Mouse (Mus musculus): ENCODE measurements around the gene Stk24. TPM values are rescaled to one million over a fixed set of nuclear protein-coding genes. Genes with fewer than 3 reads are reported as not detected.
A peak's percentile ranks its signal among the peaks of the same experiment; 100 is the strongest.

Gene Stk24
- polyA plus RNA-seq, 1 experiment from 2014 or later: 27.3 TPM

DNA sequence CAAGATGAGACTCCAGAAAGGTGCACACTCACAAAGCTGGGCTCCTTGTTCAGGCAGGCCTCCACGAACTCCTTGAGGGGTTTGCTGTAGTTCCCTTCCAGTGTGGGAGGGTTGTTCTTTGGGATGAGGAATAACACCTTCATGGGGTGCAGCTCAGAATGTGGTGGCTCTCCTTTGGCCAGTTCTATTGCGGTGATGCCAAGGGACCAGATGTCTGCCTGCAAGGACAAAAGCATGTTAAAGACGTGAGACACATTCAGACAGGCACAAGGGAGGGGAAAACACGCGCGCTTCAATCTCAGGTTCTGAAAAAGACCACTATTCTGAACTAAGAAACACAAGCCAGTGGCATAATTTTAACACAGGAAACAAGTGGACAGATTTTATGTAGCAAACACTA lies 82.7 kb downstream of the Stk24 start:
- H3K9ac ChIP-seq (ENCODE audit: low read depth, low read length): no peak overlapping the region
- H3K4me1 ChIP-seq (ENCODE audit: control insufficient read depth, insufficient read depth, low read length): peaks cover 20% of the 10 kb centered on the region
- no peak overlapping the region for H3K4me3 ChIP-seq (ENCODE audit: low read length)
- peaks cover 25% of the 10 kb centered on the region for H3K36me3 ChIP-seq (ENCODE audit: control insufficient read depth, insufficient read depth, low read length)
- no peak overlapping the region for H3K4me2 ChIP-seq (ENCODE audit: low read depth, low read length)
- no peak for ATAC-seq
- 91% methylated on average over 6 of the region's 6 CpGs for WGBS
- no peak overlapping the region for H3K27ac ChIP-seq (ENCODE audit: low read length)
- H3K27me3 ChIP-seq (replicated peaks; ENCODE audit: control insufficient read depth, insufficient read depth, low read length): no peaks in the 10 kb centered on the region
- no peaks in the 10 kb centered on the region for H3K9me3 ChIP-seq (ENCODE audit: control insufficient read depth, low read length)

DNA sequence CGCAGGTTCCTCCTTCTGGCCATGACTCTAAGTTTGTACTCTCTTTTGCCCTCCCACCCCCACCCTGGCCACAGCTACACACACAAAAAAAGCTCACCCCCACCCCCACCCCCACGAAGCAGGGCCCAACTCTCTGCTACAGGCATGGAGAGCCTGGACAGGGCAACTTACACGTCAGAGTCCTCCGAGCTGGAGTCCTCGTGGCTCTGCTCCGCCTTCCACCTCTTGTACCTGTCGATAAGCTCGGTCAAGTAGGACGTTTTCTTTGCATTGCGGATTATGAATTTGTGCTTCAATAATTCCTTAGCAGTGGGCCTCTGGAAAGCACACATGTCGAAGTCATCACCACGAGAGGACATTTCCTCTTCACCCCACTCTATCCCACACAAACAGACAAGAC lies 85.3 kb downstream of the Stk24 start:
- 89% methylated on average over 12 of the region's 12 CpGs for WGBS
- H3K27ac ChIP-seq (ENCODE audit: low read length): no peak overlapping the region
- no peak for ATAC-seq
- H3K4me1 ChIP-seq (ENCODE audit: control insufficient read depth, insufficient read depth, low read length): peaks cover 12% of the 10 kb centered on the region
- H3K27me3 ChIP-seq (replicated peaks; ENCODE audit: control insufficient read depth, insufficient read depth, low read length): no peaks in the 10 kb centered on the region
- H3K9ac ChIP-seq (ENCODE audit: low read depth, low read length): no peak overlapping the region
- H3K36me3 ChIP-seq (ENCODE audit: control insufficient read depth, insufficient read depth, low read length): peaks cover 30% of the 10 kb centered on the region
- H3K9me3 ChIP-seq (ENCODE audit: control insufficient read depth, low read length): no peaks in the 10 kb centered on the region
- no peak overlapping the region for H3K4me3 ChIP-seq (ENCODE audit: low read length)
- H3K4me2 ChIP-seq (ENCODE audit: low read depth, low read length): no peak overlapping the region

DNA sequence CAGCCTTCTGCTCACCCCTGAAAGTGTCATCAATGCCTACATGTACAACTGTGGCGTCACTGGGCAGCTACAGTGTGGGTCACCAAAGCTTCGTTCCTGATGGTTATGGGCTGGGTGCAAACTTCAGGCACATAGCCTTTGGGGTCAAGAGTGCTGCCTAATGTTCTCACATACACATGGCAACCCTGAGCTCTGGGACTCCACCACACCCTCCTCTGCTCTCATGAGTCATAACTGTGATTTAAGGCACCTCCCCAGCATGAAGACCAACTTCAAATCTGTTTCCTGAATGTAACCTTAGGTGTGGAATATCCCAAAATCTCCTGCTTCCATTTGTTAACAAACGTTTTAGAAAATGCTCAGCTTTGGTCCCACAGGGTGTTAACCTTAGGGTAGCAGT lies 87.4 kb downstream of the Stk24 start:
- WGBS: 91% methylated on average over 3 of the region's 3 CpGs
- Histone ChIP-seq H3K36me3 (ENCODE audit: control insufficient read depth, insufficient read depth, low read length) (peaks cover 31% of the 10 kb centered on the region), H3K27me3 (replicated peaks; ENCODE audit: control insufficient read depth, insufficient read depth, low read length) (no peaks in the 10 kb centered on the region), H3K27ac (ENCODE audit: low read length) (no peak overlapping the region), H3K4me2 (ENCODE audit: low read depth, low read length) (no peak overlapping the region), H3K9me3 (ENCODE audit: control insufficient read depth, low read length) (no peaks in the 10 kb centered on the region), H3K9ac (ENCODE audit: low read depth, low read length) (no peak overlapping the region), H3K4me3 (ENCODE audit: low read length) (no peak overlapping the region), H3K4me1 (ENCODE audit: control insufficient read depth, insufficient read depth, low read length) (no peaks in the 10 kb centered on the region)
- no peak for ATAC-seq

DNA sequence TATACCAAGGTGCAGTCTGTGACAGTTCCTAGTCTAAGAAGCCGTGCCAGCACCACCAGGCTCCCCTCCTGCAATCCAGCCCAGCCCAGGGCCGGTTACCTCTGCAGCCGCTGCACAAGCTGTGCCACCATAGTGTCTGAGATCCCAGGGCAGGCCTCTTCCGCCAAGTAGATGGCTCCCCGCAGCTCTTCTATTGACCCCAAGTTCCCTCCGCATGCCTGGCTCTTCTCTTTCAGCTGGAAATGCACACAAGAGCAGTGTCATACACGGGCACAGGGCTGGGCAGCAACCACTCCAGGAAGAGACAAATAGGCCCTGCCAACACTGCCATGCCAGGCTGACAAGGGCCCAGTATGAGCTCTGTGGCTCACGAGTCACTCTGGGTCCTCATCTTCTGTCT lies 87.9 kb downstream of the Stk24 start:
- H3K27ac ChIP-seq (ENCODE audit: low read length): no peak overlapping the region
- no peak overlapping the region for H3K4me3 ChIP-seq (ENCODE audit: low read length)
- H3K4me2 ChIP-seq (ENCODE audit: low read depth, low read length): no peak overlapping the region
- peaks cover 32% of the 10 kb centered on the region for H3K36me3 ChIP-seq (ENCODE audit: control insufficient read depth, insufficient read depth, low read length)
- no peak for ATAC-seq
- H3K9me3 ChIP-seq (ENCODE audit: control insufficient read depth, low read length): no peaks in the 10 kb centered on the region
- H3K9ac ChIP-seq (ENCODE audit: low read depth, low read length): no peak overlapping the region
- WGBS: 92% methylated on average over 8 of the region's 8 CpGs
- H3K4me1 ChIP-seq (ENCODE audit: control insufficient read depth, insufficient read depth, low read length): no peaks in the 10 kb centered on the region
- H3K27me3 ChIP-seq (replicated peaks; ENCODE audit: control insufficient read depth, insufficient read depth, low read length): no peaks in the 10 kb centered on the region

DNA sequence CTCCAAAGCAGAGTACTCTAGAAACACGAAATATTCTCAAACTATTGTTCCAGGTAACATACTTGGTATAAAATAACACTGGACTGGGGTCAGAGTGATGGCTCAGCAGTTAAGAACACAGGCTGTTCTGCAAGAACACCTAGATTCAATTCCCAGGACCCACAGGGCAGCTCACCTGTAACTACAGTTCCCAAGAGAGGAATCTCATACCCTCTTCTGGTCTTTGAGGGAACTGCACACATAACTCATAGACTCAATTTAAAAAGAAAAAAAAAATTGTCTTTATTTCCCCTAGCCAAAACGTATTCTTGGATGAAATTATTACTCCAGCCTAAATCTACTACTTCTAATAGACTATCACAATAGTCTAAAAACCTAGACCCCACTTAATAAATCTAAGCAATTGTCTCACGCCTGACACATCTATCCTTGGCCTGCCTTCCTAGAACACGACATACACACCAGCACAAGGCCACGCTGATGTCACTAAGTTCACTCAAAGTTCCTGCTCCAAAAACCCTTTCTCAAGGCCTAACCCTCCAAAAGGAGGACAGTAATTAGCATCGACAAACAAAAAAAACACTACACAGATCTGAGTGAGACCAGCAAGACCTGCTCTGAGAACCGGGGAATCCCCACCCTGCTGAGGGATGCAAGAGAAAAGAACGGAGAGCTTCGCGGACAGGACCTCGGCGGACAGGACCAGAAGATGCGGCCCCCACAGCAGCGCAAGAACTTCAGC lies 94.3 kb downstream of the Stk24 start:
- no peaks in the 10 kb centered on the region for H3K27me3 ChIP-seq (replicated peaks; ENCODE audit: control insufficient read depth, insufficient read depth, low read length)
- H3K36me3 ChIP-seq (ENCODE audit: control insufficient read depth, insufficient read depth, low read length): peaks cover 16% of the 10 kb centered on the region
- no peaks in the 10 kb centered on the region for H3K4me1 ChIP-seq (ENCODE audit: control insufficient read depth, insufficient read depth, low read length)
- no peak overlapping the region for H3K4me3 ChIP-seq (ENCODE audit: low read length)
- no peak overlapping the region for H3K9ac ChIP-seq (ENCODE audit: low read depth, low read length)
- no peaks in the 10 kb centered on the region for H3K9me3 ChIP-seq (ENCODE audit: control insufficient read depth, low read length)
- no peak overlapping the region for H3K27ac ChIP-seq (ENCODE audit: low read length)
- H3K4me2 ChIP-seq (ENCODE audit: low read depth, low read length): no peak overlapping the region
- ATAC-seq: no peak
- WGBS: 91% methylated on average over 14 of the region's 14 CpGs

DNA sequence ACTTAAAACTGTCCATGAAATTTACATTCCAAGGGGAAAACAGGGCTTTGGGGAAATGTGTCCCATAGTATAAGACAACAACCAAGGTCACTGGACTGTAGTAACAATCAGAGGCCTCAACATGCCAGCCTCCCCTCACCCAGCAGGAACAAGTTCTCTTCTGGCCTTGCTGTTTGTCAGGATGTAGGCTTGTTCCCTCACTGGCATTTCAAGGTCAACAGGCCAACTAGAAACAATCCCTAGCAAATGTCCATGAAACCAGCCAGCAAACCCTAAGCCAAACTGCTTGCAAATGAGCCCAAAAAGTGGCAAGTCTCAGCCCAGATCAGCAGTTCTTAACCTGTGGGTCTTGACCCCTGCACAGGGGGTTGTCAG lies 98.5 kb downstream of the Stk24 start:
- no peak for ATAC-seq
- Histone ChIP-seq H3K4me3 (ENCODE audit: low read length) (no peak overlapping the region), H3K36me3 (ENCODE audit: control insufficient read depth, insufficient read depth, low read length) (peaks cover 17% of the 10 kb centered on the region; the same call in 1 of the 2 replicates), H3K4me2 (ENCODE audit: low read depth, low read length) (no peak overlapping the region), H3K9me3 (ENCODE audit: control insufficient read depth, low read length) (no peaks in the 10 kb centered on the region), H3K4me1 (ENCODE audit: control insufficient read depth, insufficient read depth, low read length) (no peaks in the 10 kb centered on the region), H3K27me3 (replicated peaks; ENCODE audit: control insufficient read depth, insufficient read depth, low read length) (no peaks in the 10 kb centered on the region), H3K27ac (ENCODE audit: low read length) (no peak overlapping the region), H3K9ac (ENCODE audit: low read depth, low read length) (no peak overlapping the region)

DNA sequence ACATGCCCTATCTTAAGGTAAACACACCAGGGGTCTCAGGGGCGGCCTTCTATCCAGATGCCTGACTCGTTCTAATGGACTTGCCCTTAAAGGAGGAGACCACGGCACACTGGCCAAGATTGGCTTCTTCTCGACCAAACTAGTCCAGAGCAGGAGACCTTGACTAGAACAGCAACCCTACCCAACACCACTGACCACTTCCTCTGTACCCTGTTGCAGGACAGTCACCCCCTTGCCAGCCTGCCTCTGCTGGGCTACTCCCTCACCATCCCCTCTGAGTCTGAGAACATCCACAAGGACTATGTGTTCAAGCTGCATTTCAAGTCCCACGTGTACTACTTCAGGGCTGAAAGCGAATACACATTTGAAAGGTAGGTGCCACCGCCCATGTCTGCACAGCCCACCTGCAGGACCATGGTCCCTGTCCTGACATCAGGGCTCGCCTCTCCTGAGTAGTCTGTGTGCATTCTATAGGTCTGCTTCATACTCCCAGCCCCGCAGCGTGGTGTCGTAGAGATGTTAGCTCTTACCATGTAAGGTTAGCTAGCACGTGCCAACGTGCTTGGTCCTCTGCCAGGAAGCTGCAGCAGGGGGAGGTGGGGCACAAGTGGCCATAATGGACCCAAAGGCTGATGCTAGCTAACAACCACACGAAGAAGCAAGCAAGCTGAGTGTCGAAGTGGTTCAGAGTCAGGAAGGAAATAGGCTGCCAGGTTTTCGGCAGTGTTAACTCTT lies 99.0 kb downstream of the Stk24 start:
- Histone ChIP-seq H3K4me2 (ENCODE audit: low read depth, low read length) (no peak overlapping the region), H3K4me1 (ENCODE audit: control insufficient read depth, insufficient read depth, low read length) (no peaks in the 10 kb centered on the region), H3K4me3 (ENCODE audit: low read length) (no peak overlapping the region), H3K9me3 (ENCODE audit: control insufficient read depth, low read length) (no peaks in the 10 kb centered on the region), H3K27ac (ENCODE audit: low read length) (no peak overlapping the region), H3K36me3 (ENCODE audit: control insufficient read depth, insufficient read depth, low read length) (peaks cover 12% of the 10 kb centered on the region; the same call in 1 of the 2 replicates), H3K27me3 (replicated peaks; ENCODE audit: control insufficient read depth, insufficient read depth, low read length) (no peaks in the 10 kb centered on the region), H3K9ac (ENCODE audit: low read depth, low read length) (no peak overlapping the region)
- WGBS: 77% methylated on average over 16 of the region's 16 CpGs
- no peak for ATAC-seq

DNA sequence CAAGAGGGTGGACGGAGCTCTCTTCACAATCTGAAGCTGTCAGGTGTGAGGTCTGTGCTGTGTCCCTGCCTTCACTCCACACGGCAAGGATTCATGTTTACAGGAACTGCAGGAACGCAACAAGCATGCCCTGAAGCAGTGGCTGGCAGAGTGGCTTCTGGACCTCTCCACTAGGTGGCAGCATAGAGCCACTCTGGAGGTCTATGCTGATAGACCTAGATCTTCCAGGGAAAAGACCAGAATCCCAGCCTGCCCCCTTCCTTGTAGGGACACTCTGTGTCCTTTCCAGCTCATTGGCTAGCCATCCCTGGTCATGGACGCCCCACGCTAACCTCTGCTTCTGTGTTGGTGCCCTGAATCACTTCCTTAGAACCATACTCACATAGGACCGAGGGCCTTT lies 100.7 kb downstream of the Stk24 start:
- ATAC-seq: peak; percentile 77
- H3K27me3 ChIP-seq (replicated peaks; ENCODE audit: control insufficient read depth, insufficient read depth, low read length): no peaks in the 10 kb centered on the region
- H3K4me1 ChIP-seq (ENCODE audit: control insufficient read depth, insufficient read depth, low read length): no peaks in the 10 kb centered on the region
- H3K27ac ChIP-seq (ENCODE audit: low read length): no peak overlapping the region
- WGBS: 26% methylated on average over 6 of the region's 6 CpGs
- no peak overlapping the region for H3K9ac ChIP-seq (ENCODE audit: low read depth, low read length)
- H3K36me3 ChIP-seq (ENCODE audit: control insufficient read depth, insufficient read depth, low read length): peaks cover 12% of the 10 kb centered on the region; the same call in 1 of the 2 replicates
- H3K9me3 ChIP-seq (ENCODE audit: control insufficient read depth, low read length): no peaks in the 10 kb centered on the region
- H3K4me2 ChIP-seq (ENCODE audit: low read depth, low read length): no peak overlapping the region
- no peak overlapping the region for H3K4me3 ChIP-seq (ENCODE audit: low read length)

DNA sequence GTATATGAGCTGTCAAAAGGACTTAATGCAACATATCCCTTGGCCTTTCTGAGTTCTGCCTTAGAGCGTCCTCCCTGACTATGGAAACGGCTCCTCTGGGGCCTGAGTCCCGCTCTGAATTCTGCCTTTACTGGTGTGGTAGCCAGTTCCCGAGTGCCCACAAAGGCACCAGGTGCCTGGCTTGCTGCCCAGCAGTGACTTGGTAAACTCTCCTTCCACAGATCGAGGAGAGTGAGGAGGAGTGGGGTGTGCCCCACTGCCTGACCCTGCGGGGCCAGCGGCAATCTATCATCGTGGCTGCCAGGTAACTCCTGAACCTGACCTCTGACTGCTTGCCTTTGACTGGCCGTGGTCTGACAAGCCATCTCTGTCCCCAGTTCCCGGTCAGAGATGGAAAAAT lies 103.8 kb downstream of the Stk24 start:
- H3K36me3 ChIP-seq (ENCODE audit: control insufficient read depth, insufficient read depth, low read length): peaks cover 10% of the 10 kb centered on the region
- H3K4me3 ChIP-seq (ENCODE audit: low read length): no peak overlapping the region
- H3K4me2 ChIP-seq (ENCODE audit: low read depth, low read length): no peak overlapping the region
- no peak overlapping the region for H3K27ac ChIP-seq (ENCODE audit: low read length)
- 77% methylated on average over 10 of the region's 10 CpGs for WGBS
- no peaks in the 10 kb centered on the region for H3K9me3 ChIP-seq (ENCODE audit: control insufficient read depth, low read length)
- H3K27me3 ChIP-seq (replicated peaks; ENCODE audit: control insufficient read depth, insufficient read depth, low read length): no peaks in the 10 kb centered on the region
- H3K4me1 ChIP-seq (ENCODE audit: control insufficient read depth, insufficient read depth, low read length): no peaks in the 10 kb centered on the region
- H3K9ac ChIP-seq (ENCODE audit: low read depth, low read length): no peak overlapping the region
- no peak for ATAC-seq
